In genomic region chr13:83744110-83744752, GRCm38 (mm10) we compare ENCODE assay signal across 8 mouse cellular contexts.
A peak's percentile ranks its signal among the peaks of the same experiment; 100 is the strongest.
DNase-seq lines count a peak whose midpoint lies in the region; ATAC-seq and TF ChIP-seq lines count a peak whose summit lies in the region.

No protein-coding gene starts in this region.

- no peak for TF ChIP-seq CTCF in MEL (IDR thresholded peaks at IDR 0.05 in 2 of 3, conservative IDR thresholded peaks at IDR 0.05 in 1 of 3; ENCODE audit: control insufficient read depth in 1 of 3, insufficient read depth in 1 of 3, low read depth in 2 of 3, low read length in 3 of 3, poor library complexity in 1 of 3, severe bottlenecking in 1 of 3)

- H3K36me3 ChIP-seq in heart, embryonic 15.5 days = no peaks in the 10 kb centered on the region
- peaks cover 0 to 12% of the 10 kb centered on the region in 2 experiments; a peak in 3 of 4 replicates for H3K36me3 ChIP-seq in MEL (ENCODE audit: control insufficient read depth in 1 of 2, insufficient read depth in 2 of 2, low read length in 2 of 2)
- H3K36me3 ChIP-seq in forebrain, embryonic 11.5 days (ENCODE audit: control insufficient read depth, insufficient read depth, low read length) = no peaks in the 10 kb centered on the region
- no peaks in the 10 kb centered on the region for H3K36me3 ChIP-seq in midbrain, embryonic 11.5 days (ENCODE audit: control insufficient read depth, insufficient read depth, low read length)

- no peak overlapping the region for H3K9ac ChIP-seq in heart, embryonic 15.5 days
- peak overlapping the region; percentile 62 for H3K9ac ChIP-seq in MEL (ENCODE audit: control insufficient read depth, low read depth, low read length, poor library complexity, severe bottlenecking)
- peak overlapping the region; percentile 66 for H3K9ac ChIP-seq in forebrain, embryonic 11.5 days (ENCODE audit: low read length)
- peak overlapping the region; percentile 70 for H3K9ac ChIP-seq in midbrain, embryonic 11.5 days (ENCODE audit: low read length)

- no peak for DNase-seq in heart, adult 11 months
- DNase-seq in MEL (ENCODE audit: low read depth, low spot score) = peak; percentile 56
- DNase-seq in forebrain, embryonic 11.5 days (ENCODE audit: low spot score) = no peak
- peak; percentile 92 for DNase-seq in midbrain, embryonic 11.5 days (ENCODE audit: low spot score, missing footprints)
- no peak for DNase-seq in gastrocnemius, postnatal 10 days
- no peak for DNase-seq in gastrocnemius, adult 18-20 months (ENCODE audit: low spot score)
- DNase-seq in urinary bladder, adult 2 months (ENCODE audit: low spot score) = no peak

- H3K4me3 ChIP-seq in heart, embryonic 15.5 days = peak overlapping the region; percentile 54
- H3K4me3 ChIP-seq in MEL (ENCODE audit: control insufficient read depth in 1 of 2, insufficient read depth in 1 of 2, low read depth in 2 of 2, low read length in 2 of 2) = peak overlapping the region; percentile 70 to 78
- H3K4me3 ChIP-seq in forebrain, embryonic 11.5 days (ENCODE audit: low read depth, low read length) = no peak overlapping the region; the same call in 1 of the 2 replicates
- H3K4me3 ChIP-seq in midbrain, embryonic 11.5 days (ENCODE audit: low read depth, low read length) = peak overlapping the region; percentile 25; the same call in 1 of the 2 replicates

- H3K4me2 ChIP-seq in heart, embryonic 15.5 days = peak overlapping the region; percentile 89
- H3K4me2 ChIP-seq in forebrain, embryonic 11.5 days (ENCODE audit: low read depth, low read length, severe bottlenecking) = peak overlapping the region; percentile 54
- H3K4me2 ChIP-seq in midbrain, embryonic 11.5 days = peak overlapping the region; percentile 41

- no peak for TF ChIP-seq POLR2A in MEL (IDR thresholded peaks at IDR 0.05; ENCODE audit: control insufficient read depth in 1 of 2, insufficient read depth in 1 of 2, low read depth in 1 of 2, low read length in 2 of 2, poor library complexity in 1 of 2)

- H3K27me3 ChIP-seq in heart, embryonic 15.5 days = peaks cover 52% of the 10 kb centered on the region
- no peaks in the 10 kb centered on the region for H3K27me3 ChIP-seq in MEL (ENCODE audit: control insufficient read depth in 1 of 2, insufficient read depth in 2 of 2, low read length in 2 of 2)
- no peaks in the 10 kb centered on the region for H3K27me3 ChIP-seq in forebrain, embryonic 11.5 days (ENCODE audit: control insufficient read depth, insufficient read depth, low read length)
- H3K27me3 ChIP-seq in midbrain, embryonic 11.5 days (ENCODE audit: control insufficient read depth, insufficient read depth, low read length) = no peaks in the 10 kb centered on the region

- WGBS in heart, embryonic 15.5 days = 54% methylated on average over 8 of the region's 8 CpGs
- 18% methylated on average over 8 of the region's 8 CpGs for WGBS in forebrain, embryonic 11.5 days
- WGBS in midbrain, embryonic 11.5 days = 24% methylated on average over 8 of the region's 8 CpGs

- TF ChIP-seq RAD21 in MEL (IDR thresholded peaks at IDR 0.05; ENCODE audit: low read depth, low read length) = no peak

- no peak for TF ChIP-seq EP300 in MEL (IDR thresholded peaks at IDR 0.05; ENCODE audit: low read depth in 1 of 2, low read length in 2 of 2)

- H3K79me2 ChIP-seq in MEL (ENCODE audit: control insufficient read depth, insufficient read depth, low read length, poor library complexity) = peaks cover 2% of the 10 kb centered on the region; the same call in 1 of the 2 replicates

- H3K4me1 ChIP-seq in heart, embryonic 15.5 days (replicated peaks) = peaks cover 10% of the 10 kb centered on the region; the same call in 1 of the 2 replicates
- H3K4me1 ChIP-seq in MEL (ENCODE audit: control insufficient read depth in 1 of 2, insufficient read depth in 2 of 2, low read length in 2 of 2) = peaks cover 0 to 10% of the 10 kb centered on the region in 2 experiments; a peak in 2 of 4 replicates
- peaks cover 6% of the 10 kb centered on the region; the same call in 1 of the 2 replicates for H3K4me1 ChIP-seq in forebrain, embryonic 11.5 days (replicated peaks; ENCODE audit: control insufficient read depth, insufficient read depth, low read length)
- H3K4me1 ChIP-seq in midbrain, embryonic 11.5 days (ENCODE audit: control insufficient read depth, insufficient read depth, low read length) = peaks cover 16% of the 10 kb centered on the region

- no peak for ATAC-seq in heart, embryonic 15.5 days (replicated peaks; ENCODE audit: insufficient number of reproducible peaks, insufficient read depth, low FRiP score, low read depth)
- no peak for ATAC-seq in forebrain, embryonic 11.5 days (replicated peaks; ENCODE audit: low FRiP score)
- ATAC-seq in midbrain, embryonic 11.5 days (ENCODE audit: low FRiP score) = no peak

- no peak overlapping the region for H3K27ac ChIP-seq in heart, embryonic 15.5 days
- H3K27ac ChIP-seq in MEL (ENCODE audit: control insufficient read depth, low read depth, low read length) = no peak overlapping the region; the same call in 1 of the 2 replicates
- H3K27ac ChIP-seq in forebrain, embryonic 11.5 days (ENCODE audit: low read depth, low read length) = peak overlapping the region; percentile 96
- peak overlapping the region; percentile 95 for H3K27ac ChIP-seq in midbrain, embryonic 11.5 days (ENCODE audit: low read depth, low read length)

- no peaks in the 10 kb centered on the region for H3K9me3 ChIP-seq in heart, embryonic 15.5 days (replicated peaks)
- H3K9me3 ChIP-seq in MEL (replicated peaks; ENCODE audit: insufficient read depth, low read length) = no peaks in the 10 kb centered on the region
- H3K9me3 ChIP-seq in forebrain, embryonic 11.5 days (ENCODE audit: control insufficient read depth, low read length) = no peaks in the 10 kb centered on the region
- no peaks in the 10 kb centered on the region for H3K9me3 ChIP-seq in midbrain, embryonic 11.5 days (ENCODE audit: control insufficient read depth, low read length)

TF ChIP-seq in MEL, 35 proteins besides CTCF, POLR2A, EP300 and RAD21:
- TF ChIP-seq CHD1 (IDR thresholded peaks at IDR 0.05; ENCODE audit: low read depth, low read length) (no peak), CHD2 (IDR thresholded peaks at IDR 0.05; ENCODE audit: low read length) (no peak), MAFK (IDR thresholded peaks at IDR 0.05; ENCODE audit: borderline replicate concordance, low read depth, low read length) (no peak), SMC3 (IDR thresholded peaks at IDR 0.05; ENCODE audit: low read depth, low read length) (no peak), MXI1 (IDR thresholded peaks at IDR 0.05; ENCODE audit: low read depth, low read length) (no peak), POLR2AphosphoS2 (IDR thresholded peaks at IDR 0.05; ENCODE audit: low read length) (no peak), ZMIZ1 (IDR thresholded peaks at IDR 0.05; ENCODE audit: low read depth, low read length) (no peak)

Comparison
In these comparisons a context has a peak if more than half of its experiments do, and no peak if none do; other contexts are left out.
1. H3K27ac ChIP-seq: peak in forebrain, embryonic 11.5 days (single experiment) and midbrain, embryonic 11.5 days (single experiment); none in heart, embryonic 15.5 days (single experiment) and MEL (single experiment).
2. DNase-seq: peak in MEL (single experiment) and midbrain, embryonic 11.5 days (single experiment); none in heart, adult 11 months (single experiment), forebrain, embryonic 11.5 days (single experiment), gastrocnemius, postnatal 10 days (single experiment), gastrocnemius, adult 18-20 months (single experiment) and urinary bladder, adult 2 months (single experiment).
3. Peak in every context shown above with its lines, with median percentiles within 50 percentile points of each other: H3K4me2 ChIP-seq.